Mouse (Mus musculus): ENCODE data around the gene 4930523C07Rik.

- TF ChIP-seq CTCF (IDR thresholded peaks at IDR 0.05; ENCODE audit: extremely low read depth, insufficient read depth, insufficient read length, insufficient replicate concordance) (peak; percentile 1; the same call in 1 of the 2 replicates), POLR2A (IDR thresholded peaks at IDR 0.05; ENCODE audit: low read depth, low read length) (no peak)
Measured at GRCm38 (mm10) chr1:159998349-159998748, 45.8 kb upstream of the 4930523C07Rik start.

Measured in spleen, adult 2 months (tissue).